Mouse (Mus musculus): ENCODE results near the gene Gga1. TPM values are rescaled to one million over a fixed set of nuclear protein-coding genes. Genes with fewer than 3 reads are reported as not detected.
"Not testable (repeated sequence)": the region's sequence is repeated elsewhere in the genome, so short reads cannot be mapped to it uniquely, and the experiment has no call there.

Gga1 gene
- polyA plus RNA-seq, 1 experiment: 105 TPM

DNA sequence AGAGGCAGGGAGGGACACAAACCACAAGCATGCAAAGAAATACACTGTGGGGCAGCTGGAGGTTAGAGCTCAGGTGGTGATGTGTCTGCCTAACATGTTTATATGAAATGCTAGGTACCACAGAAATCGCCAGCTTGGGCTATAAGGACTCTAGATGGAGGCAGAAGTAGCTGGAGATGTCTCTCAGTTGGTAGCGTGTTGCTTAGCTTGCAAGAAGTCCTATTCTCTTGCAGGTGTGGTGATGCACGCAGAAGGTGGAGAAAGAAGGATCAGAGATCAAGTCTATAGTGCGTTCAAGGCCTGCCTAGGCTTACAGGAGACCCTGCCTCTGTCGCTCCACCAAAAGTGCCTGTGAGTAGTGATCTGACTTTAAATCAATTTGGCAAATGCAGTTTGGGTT lies 1.5 kb upstream of the Gga1 start:
- Histone ChIP-seq H3K27ac (ENCODE audit: insufficient read depth, low read depth, low read length) (peak overlapping the region; percentile 96), H3K4me1 (ENCODE audit: control insufficient read depth, insufficient read depth, insufficient read length, low read length) (peaks cover 17% of the 10 kb centered on the region), H3K36me3 (ENCODE audit: control insufficient read depth, insufficient read depth, low read length) (no peaks in the 10 kb centered on the region), H3K4me3 (ENCODE audit: low read depth, low read length) (no peak overlapping the region), H3K27me3 (ENCODE audit: control insufficient read depth, insufficient read depth, low read length) (no peaks in the 10 kb centered on the region)
- no peak for TF ChIP-seq CTCF (IDR thresholded peaks at IDR 0.05; ENCODE audit: extremely low read depth, insufficient read length, insufficient replicate concordance, low read depth, low read length)
- TF ChIP-seq POLR2A (IDR thresholded peaks at IDR 0.05; ENCODE audit: low read depth, low read length): no peak
- WGBS: 62% methylated on average over 5 of the region's 5 CpGs

DNA sequence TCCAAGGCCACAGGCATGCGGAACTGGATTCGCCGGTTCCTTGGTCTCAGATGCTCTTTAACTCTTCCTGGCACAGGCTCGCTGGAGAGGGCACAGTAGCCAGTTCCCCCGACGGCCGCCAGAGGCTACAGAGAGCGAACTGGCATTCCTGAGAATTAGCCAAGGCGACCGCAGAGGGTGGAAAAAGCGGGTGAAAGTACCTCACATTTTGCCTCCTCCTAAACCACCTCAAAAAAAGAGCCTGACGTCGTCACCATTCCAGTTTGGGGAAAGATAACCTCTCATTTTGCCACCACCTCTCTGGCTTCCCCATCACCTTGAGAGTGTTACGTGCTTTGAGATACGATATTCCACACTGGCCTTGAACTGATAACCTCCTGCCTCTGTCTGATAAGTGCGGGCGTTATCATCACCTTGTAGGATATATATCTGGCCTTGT lies 713 bp upstream of the Gga1 start:
- peak overlapping the region; percentile 96 for H3K27ac ChIP-seq (ENCODE audit: insufficient read depth, low read depth, low read length)
- WGBS: 3% methylated on average over 17 of the region's 17 CpGs

DNA sequence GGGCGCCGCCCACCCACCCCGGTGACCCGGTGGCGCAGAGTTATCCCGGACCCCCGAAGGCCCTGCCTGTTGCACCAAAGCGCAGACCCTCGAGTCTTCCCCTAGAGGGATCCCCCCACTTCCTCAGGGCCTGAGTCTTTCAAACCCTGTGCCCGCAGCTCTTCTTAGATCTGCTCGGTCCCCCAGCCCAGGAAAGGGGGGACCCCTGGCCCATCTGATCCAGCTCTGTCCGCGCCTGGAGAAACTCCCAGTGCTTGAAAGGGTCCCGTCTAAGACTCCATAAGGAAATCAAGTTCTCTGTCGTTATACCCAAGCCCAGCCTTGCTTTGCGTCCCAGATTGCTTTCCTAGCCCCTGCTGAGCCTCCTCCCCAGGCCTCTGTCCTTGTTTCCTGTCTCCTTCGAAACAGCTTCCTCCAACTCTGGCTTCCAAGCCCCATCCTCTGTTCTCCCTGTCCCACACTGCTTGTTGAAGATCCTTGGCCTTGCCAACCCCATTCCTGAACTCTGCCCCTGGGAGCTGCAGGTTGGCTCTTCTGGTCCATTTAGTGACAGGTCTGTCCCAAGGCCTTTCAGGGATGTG lies 910 bp downstream of the Gga1 start:
- Histone ChIP-seq H3K36me3 (ENCODE audit: control insufficient read depth, insufficient read depth, low read length) (peaks cover 20% of the 10 kb centered on the region), H3K27ac (ENCODE audit: insufficient read depth, low read depth, low read length) (peak overlapping the region; percentile 77), H3K4me3 (ENCODE audit: low read depth, low read length) (peak overlapping the region; percentile 70), H3K4me1 (ENCODE audit: control insufficient read depth, insufficient read depth, insufficient read length, low read length) (peaks cover 17% of the 10 kb centered on the region), H3K27me3 (ENCODE audit: control insufficient read depth, insufficient read depth, low read length) (no peaks in the 10 kb centered on the region)
- WGBS: 2% methylated on average over 17 of the region's 17 CpGs
- TF ChIP-seq CTCF (IDR thresholded peaks at IDR 0.05; ENCODE audit: extremely low read depth, insufficient read length, insufficient replicate concordance, low read depth, low read length): no peak

More for the DNA sequence above, 713 bp upstream of the Gga1 start:
- TF ChIP-seq POLR2A (IDR thresholded peaks at IDR 0.05; ENCODE audit: low read depth, low read length) (peak; percentile 19; the same call in 1 of the 2 replicates), CTCF (IDR thresholded peaks at IDR 0.05; ENCODE audit: extremely low read depth, insufficient read length, insufficient replicate concordance, low read depth, low read length) (peak; percentile 79; the same call in 1 of the 2 replicates)
- H3K27me3 ChIP-seq (ENCODE audit: control insufficient read depth, insufficient read depth, low read length): no peaks in the 10 kb centered on the region
- peaks cover 17% of the 10 kb centered on the region for H3K4me1 ChIP-seq (ENCODE audit: control insufficient read depth, insufficient read depth, insufficient read length, low read length)
- H3K36me3 ChIP-seq (ENCODE audit: control insufficient read depth, insufficient read depth, low read length): peaks cover 4% of the 10 kb centered on the region
- peak overlapping the region; percentile 70; the same call in 1 of the 2 replicates for H3K4me3 ChIP-seq (ENCODE audit: low read depth, low read length)

DNA sequence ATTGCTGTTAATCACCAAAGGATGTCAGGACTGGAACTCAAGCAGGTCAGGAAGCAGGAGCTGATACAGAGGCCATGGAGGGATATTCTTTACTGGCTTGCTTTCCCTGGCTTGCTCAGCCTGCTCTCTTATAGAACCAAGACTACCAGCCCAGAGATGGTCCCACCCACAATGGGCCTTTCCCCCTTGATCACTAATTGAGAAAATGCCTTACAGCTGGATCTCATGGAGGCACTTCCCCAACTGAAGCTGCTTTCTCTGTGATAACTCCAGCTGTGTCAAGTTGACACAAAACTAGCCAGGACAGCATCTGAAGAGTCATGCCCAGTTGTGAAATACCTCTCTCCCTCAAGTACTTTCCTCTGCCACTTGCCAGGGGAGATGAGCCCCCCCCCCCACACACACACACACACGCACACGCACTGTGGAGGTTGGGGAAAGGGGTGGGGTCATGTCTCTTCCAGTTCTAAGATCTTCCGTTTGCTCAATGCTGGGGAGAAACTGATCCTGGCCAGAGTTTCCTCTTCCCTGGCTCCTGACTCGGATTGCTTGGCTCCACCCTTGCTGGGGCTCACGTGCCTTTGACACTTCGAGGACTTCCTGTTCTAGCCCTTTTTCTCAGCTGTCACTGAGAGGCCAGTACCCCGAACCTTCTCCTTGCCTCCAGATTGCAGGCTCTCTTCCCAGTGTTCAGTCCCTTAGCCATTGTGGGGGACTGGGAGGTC lies 2.0 kb downstream of the Gga1 start:
- H3K4me1 ChIP-seq (ENCODE audit: control insufficient read depth, insufficient read depth, insufficient read length, low read length): peaks cover 17% of the 10 kb centered on the region
- 0 out of 2 replicates have a peak overlapping the region, but pooled peaks have one; percentile 3 for H3K4me3 ChIP-seq (ENCODE audit: low read depth, low read length)
- peaks cover 30% of the 10 kb centered on the region for H3K36me3 ChIP-seq (ENCODE audit: control insufficient read depth, insufficient read depth, low read length)
- peak overlapping the region; percentile 31 for H3K27ac ChIP-seq (ENCODE audit: insufficient read depth, low read depth, low read length)
- 21% methylated on average over 7 of the region's 7 CpGs for WGBS
- not testable (repeated sequence) for H3K27me3 ChIP-seq (ENCODE audit: control insufficient read depth, insufficient read depth, low read length)

DNA sequence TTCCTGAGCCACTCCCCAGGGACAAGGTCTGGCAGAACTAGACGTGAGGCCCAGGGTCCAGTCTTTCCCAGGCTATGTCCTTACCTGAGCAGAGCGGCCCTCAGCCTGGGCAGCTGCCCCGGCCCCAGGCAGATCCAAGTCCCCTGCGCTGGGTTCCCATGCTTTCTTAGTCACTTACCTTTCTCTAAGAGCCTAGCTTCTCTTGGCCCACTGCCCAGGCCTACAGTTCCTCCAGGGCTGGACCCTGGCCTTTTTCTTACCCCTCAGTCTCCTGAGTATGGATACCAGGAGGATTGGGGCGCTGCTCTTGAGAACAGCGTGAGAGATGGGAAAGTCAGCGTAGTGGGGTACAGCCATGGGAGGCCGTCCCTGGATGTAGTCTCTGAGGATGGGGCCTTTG lies 3.4 kb downstream of the Gga1 start:
- Histone ChIP-seq H3K27me3 (ENCODE audit: control insufficient read depth, insufficient read depth, low read length) (no peaks in the 10 kb centered on the region), H3K27ac (ENCODE audit: insufficient read depth, low read depth, low read length) (no peak overlapping the region), H3K36me3 (ENCODE audit: control insufficient read depth, insufficient read depth, low read length) (peaks cover 43% of the 10 kb centered on the region), H3K4me1 (ENCODE audit: control insufficient read depth, insufficient read depth, insufficient read length, low read length) (peaks cover 15% of the 10 kb centered on the region), H3K4me3 (ENCODE audit: low read depth, low read length) (no peak overlapping the region)
- 93% methylated on average over 8 of the region's 8 CpGs for WGBS
- TF ChIP-seq POLR2A (IDR thresholded peaks at IDR 0.05; ENCODE audit: low read depth, low read length) (no peak), CTCF (IDR thresholded peaks at IDR 0.05; ENCODE audit: extremely low read depth, insufficient read length, insufficient replicate concordance, low read depth, low read length) (no peak)

DNA sequence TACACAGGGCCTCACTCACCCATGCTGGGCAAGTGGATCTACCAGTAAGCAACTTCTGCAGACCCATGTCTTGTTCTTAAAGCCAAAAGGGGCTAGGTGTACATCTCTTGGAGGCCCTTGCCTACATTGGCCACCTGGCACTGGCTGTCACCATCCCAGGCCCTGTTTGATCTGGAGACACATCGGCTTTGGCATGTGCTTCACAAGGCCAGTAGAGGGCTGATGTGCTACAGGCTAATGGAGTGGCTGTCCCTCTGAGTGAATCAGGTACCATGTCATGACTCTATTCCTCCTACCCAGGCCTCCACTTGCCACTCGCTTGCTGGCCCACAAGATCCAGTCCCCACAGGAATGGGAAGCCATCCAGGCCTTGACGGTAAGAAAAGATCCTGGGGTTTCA lies 4.8 kb downstream of the Gga1 start:
- TF ChIP-seq POLR2A (IDR thresholded peaks at IDR 0.05; ENCODE audit: low read depth, low read length) (no peak), CTCF (IDR thresholded peaks at IDR 0.05; ENCODE audit: extremely low read depth, insufficient read length, insufficient replicate concordance, low read depth, low read length) (no peak)
- WGBS: 86% methylated on average over 3 of the region's 3 CpGs
- Histone ChIP-seq H3K4me3 (ENCODE audit: low read depth, low read length) (no peak overlapping the region), H3K4me1 (ENCODE audit: control insufficient read depth, insufficient read depth, insufficient read length, low read length) (peaks cover 11% of the 10 kb centered on the region), H3K27ac (ENCODE audit: insufficient read depth, low read depth, low read length) (no peak overlapping the region), H3K36me3 (ENCODE audit: control insufficient read depth, insufficient read depth, low read length) (peaks cover 54% of the 10 kb centered on the region), H3K27me3 (ENCODE audit: control insufficient read depth, insufficient read depth, low read length) (no peaks in the 10 kb centered on the region)

DNA sequence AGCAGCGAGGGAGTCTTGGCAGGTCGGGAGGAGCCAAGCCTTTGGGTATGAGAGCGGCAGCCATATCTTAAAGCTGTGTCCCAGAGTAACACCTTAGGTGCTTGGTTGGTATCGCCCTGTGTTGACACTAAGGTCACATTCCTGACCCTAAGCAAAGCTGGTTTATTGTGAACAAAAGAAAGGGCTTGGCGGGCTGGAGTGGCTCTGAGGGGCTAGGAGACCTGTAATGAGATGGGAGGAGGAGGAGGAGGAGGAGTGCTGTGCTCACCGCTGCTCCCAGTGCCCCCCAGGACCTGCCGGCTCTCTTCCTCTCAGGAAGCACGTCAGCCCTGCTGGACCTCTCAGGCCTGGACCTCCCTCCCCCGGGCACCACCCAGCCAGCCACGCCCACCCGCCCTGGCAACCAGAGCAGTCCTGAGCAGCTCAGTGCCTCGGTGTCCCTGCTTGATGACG lies 12.4 kb downstream of the Gga1 start:
- no peak overlapping the region for H3K27ac ChIP-seq (ENCODE audit: insufficient read depth, low read depth, low read length)
- TF ChIP-seq POLR2A (IDR thresholded peaks at IDR 0.05; ENCODE audit: low read depth, low read length) (no peak), CTCF (IDR thresholded peaks at IDR 0.05; ENCODE audit: extremely low read depth, insufficient read length, insufficient replicate concordance, low read depth, low read length) (no peak)
- peaks cover 2% of the 10 kb centered on the region; the same call in 1 of the 2 replicates for H3K4me1 ChIP-seq (ENCODE audit: control insufficient read depth, insufficient read depth, insufficient read length, low read length)
- H3K36me3 ChIP-seq (ENCODE audit: control insufficient read depth, insufficient read depth, low read length): peaks cover 85% of the 10 kb centered on the region
- WGBS: 53% methylated on average over 13 of the region's 13 CpGs
- no peak overlapping the region for H3K4me3 ChIP-seq (ENCODE audit: low read depth, low read length)
- no peaks in the 10 kb centered on the region for H3K27me3 ChIP-seq (ENCODE audit: control insufficient read depth, insufficient read depth, low read length)
